Mouse (Mus musculus): ENCODE results near the gene Slc11a1. TPM values are rescaled to one million over a fixed set of nuclear protein-coding genes. Genes with fewer than 3 reads are reported as not detected.

Gene Slc11a1
- polyA plus RNA-seq, 1 experiment: 12.7 TPM

GRCm38 (mm10) chr1:74380484-74380883, 5.5 kb downstream of the Slc11a1 start:
- TF ChIP-seq CTCF (IDR thresholded peaks at IDR 0.05; ENCODE audit: extremely low read depth, insufficient read length, insufficient replicate concordance, low read depth, low read length) (no peak), POLR2A (IDR thresholded peaks at IDR 0.05; ENCODE audit: low read depth, low read length) (no peak)
- WGBS: 84% methylated on average over 5 of the region's 5 CpGs

DNA sequence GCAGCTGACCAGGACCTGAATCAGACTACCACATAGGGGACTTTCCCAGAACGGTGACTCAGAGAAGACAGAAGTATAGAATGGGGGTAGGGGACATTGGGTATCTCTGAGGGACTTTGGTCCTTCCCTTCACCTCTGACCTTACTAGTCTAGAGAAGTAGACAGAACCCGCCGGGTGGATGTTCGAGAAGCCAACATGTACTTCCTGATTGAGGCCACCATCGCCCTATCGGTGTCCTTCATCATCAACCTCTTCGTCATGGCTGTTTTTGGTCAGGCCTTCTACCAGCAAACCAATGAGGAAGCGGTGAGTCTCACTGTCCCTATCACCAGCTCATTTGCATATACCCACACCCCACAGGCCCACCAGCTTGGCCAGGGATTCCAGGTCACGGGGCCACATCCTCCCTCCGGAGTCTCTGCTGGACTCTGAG, 6.6 kb downstream of the Slc11a1 start:
- peaks cover 7% of the 10 kb centered on the region for H3K4me1 ChIP-seq (ENCODE audit: control insufficient read depth, insufficient read depth, insufficient read length, low read length)
- no peaks in the 10 kb centered on the region for H3K36me3 ChIP-seq (ENCODE audit: control insufficient read depth, insufficient read depth, low read length)
- TF ChIP-seq CTCF (IDR thresholded peaks at IDR 0.05; ENCODE audit: extremely low read depth, insufficient read length, insufficient replicate concordance, low read depth, low read length): no peak
- no peak for TF ChIP-seq POLR2A (IDR thresholded peaks at IDR 0.05; ENCODE audit: low read depth, low read length)
- no peak overlapping the region for H3K27ac ChIP-seq (ENCODE audit: insufficient read depth, low read depth, low read length)
- no peak overlapping the region for H3K4me3 ChIP-seq (ENCODE audit: low read depth, low read length)
- WGBS: 80% methylated on average over 10 of the region's 10 CpGs
- no peaks in the 10 kb centered on the region for H3K27me3 ChIP-seq (ENCODE audit: control insufficient read depth, insufficient read depth, low read length)

More at GRCm38 (mm10) chr1:74380484-74380883, 5.5 kb downstream of the Slc11a1 start:
- H3K36me3 ChIP-seq (ENCODE audit: control insufficient read depth, insufficient read depth, low read length): no peaks in the 10 kb centered on the region
- no peaks in the 10 kb centered on the region for H3K27me3 ChIP-seq (ENCODE audit: control insufficient read depth, insufficient read depth, low read length)
- H3K27ac ChIP-seq (ENCODE audit: insufficient read depth, low read depth, low read length): no peak overlapping the region
- H3K4me1 ChIP-seq (ENCODE audit: control insufficient read depth, insufficient read depth, insufficient read length, low read length): peaks cover 7% of the 10 kb centered on the region
- no peak overlapping the region for H3K4me3 ChIP-seq (ENCODE audit: low read depth, low read length)

DNA sequence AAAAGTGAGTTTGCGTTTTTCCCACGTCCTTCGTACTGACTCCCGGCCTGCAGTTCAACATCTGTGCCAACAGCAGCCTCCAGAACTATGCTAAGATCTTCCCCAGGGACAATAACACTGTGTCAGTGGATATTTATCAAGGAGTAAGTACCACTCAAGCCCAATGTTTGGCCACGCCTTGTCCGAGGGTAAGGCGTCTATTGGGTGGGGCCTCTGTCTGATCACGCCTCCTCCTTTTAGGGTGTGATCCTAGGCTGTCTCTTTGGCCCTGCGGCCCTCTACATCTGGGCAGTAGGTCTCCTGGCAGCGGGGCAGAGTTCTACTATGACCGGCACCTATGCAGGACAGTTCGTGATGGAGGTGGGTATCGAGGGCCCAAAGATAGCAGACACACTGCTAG, 8.4 kb downstream of the Slc11a1 start:
- no peaks in the 10 kb centered on the region for H3K36me3 ChIP-seq (ENCODE audit: control insufficient read depth, insufficient read depth, low read length)
- no peaks in the 10 kb centered on the region for H3K27me3 ChIP-seq (ENCODE audit: control insufficient read depth, insufficient read depth, low read length)
- peaks cover 9% of the 10 kb centered on the region for H3K4me1 ChIP-seq (ENCODE audit: control insufficient read depth, insufficient read depth, insufficient read length, low read length)
- H3K27ac ChIP-seq (ENCODE audit: insufficient read depth, low read depth, low read length): no peak overlapping the region
- WGBS: 67% methylated on average over 13 of the region's 13 CpGs
- H3K4me3 ChIP-seq (ENCODE audit: low read depth, low read length): no peak overlapping the region
- TF ChIP-seq POLR2A (IDR thresholded peaks at IDR 0.05; ENCODE audit: low read depth, low read length) (no peak), CTCF (IDR thresholded peaks at IDR 0.05; ENCODE audit: extremely low read depth, insufficient read length, insufficient replicate concordance, low read depth, low read length) (no peak)

DNA sequence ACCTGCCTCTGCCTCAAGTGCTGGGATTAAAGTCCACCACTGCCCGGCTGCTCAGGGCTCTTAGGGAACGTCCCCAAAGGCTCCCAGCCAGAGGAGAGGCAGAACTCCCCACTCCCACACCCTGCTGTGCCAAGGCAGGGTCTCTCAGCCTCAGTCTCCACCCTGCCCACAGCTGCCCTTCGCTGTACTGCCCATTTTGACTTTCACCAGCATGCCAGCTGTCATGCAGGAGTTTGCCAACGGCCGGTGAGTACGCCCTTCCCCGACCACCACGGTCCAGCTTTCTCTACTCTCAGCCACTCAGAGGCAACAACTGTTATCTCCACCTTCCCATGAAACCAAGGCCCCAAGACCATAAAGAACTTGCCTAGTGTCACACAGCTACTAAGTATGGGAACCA, 9.5 kb downstream of the Slc11a1 start:
- Histone ChIP-seq H3K36me3 (ENCODE audit: control insufficient read depth, insufficient read depth, low read length) (no peaks in the 10 kb centered on the region), H3K4me3 (ENCODE audit: low read depth, low read length) (no peak overlapping the region), H3K27ac (ENCODE audit: insufficient read depth, low read depth, low read length) (no peak overlapping the region), H3K27me3 (ENCODE audit: control insufficient read depth, insufficient read depth, low read length) (no peaks in the 10 kb centered on the region), H3K4me1 (ENCODE audit: control insufficient read depth, insufficient read depth, insufficient read length, low read length) (peaks cover 6% of the 10 kb centered on the region)
- no peak for TF ChIP-seq CTCF (IDR thresholded peaks at IDR 0.05; ENCODE audit: extremely low read depth, insufficient read length, insufficient replicate concordance, low read depth, low read length)
- no peak for TF ChIP-seq POLR2A (IDR thresholded peaks at IDR 0.05; ENCODE audit: low read depth, low read length)
- WGBS: 73% methylated on average over 8 of the region's 8 CpGs

DNA sequence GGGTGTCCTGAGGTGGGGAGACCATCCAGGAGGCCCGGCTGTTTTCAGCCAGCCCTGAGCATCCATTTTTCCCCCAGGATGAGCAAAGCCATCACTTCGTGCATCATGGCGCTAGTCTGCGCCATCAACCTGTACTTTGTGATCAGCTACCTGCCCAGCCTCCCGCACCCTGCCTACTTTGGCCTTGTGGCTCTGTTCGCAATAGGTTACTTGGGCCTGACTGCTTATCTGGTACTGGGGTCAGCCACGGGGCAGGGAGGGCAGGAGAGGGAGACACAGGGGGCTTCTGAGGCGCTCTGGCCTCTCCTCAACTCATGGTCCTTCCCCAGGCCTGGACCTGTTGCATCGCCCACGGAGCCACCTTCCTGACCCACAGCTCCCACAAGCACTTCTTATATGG, 10.1 kb downstream of the Slc11a1 start:
- H3K4me3 ChIP-seq (ENCODE audit: low read depth, low read length): no peak overlapping the region
- no peaks in the 10 kb centered on the region for H3K27me3 ChIP-seq (ENCODE audit: control insufficient read depth, insufficient read depth, low read length)
- H3K27ac ChIP-seq (ENCODE audit: insufficient read depth, low read depth, low read length): no peak overlapping the region
- no peaks in the 10 kb centered on the region for H3K36me3 ChIP-seq (ENCODE audit: control insufficient read depth, insufficient read depth, low read length)
- peaks cover 10% of the 10 kb centered on the region for H3K4me1 ChIP-seq (ENCODE audit: control insufficient read depth, insufficient read depth, insufficient read length, low read length)
- WGBS: 91% methylated on average over 10 of the region's 10 CpGs
- TF ChIP-seq CTCF (IDR thresholded peaks at IDR 0.05; ENCODE audit: extremely low read depth, insufficient read length, insufficient replicate concordance, low read depth, low read length) (no peak), POLR2A (IDR thresholded peaks at IDR 0.05; ENCODE audit: low read depth, low read length) (no peak)

DNA sequence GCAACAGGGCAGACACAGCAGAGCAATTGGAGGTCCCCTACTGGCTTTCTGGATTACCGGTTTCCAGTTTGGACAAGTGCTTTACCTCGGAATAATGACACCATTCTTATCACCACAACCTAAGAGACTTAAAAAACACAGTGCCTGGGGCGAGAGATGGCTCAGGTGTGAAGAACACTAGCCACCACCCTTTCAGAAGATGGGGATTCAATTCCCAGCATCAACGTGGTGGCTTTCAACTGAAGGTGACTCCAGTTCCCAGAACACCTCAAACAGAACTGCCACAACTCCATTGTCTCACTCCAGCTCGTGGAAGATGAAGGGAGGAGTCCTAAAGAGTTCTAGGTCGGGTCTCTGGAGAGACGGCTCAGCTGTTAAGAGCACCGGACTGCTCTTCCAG, 10.5 kb downstream of the Slc11a1 start:
- no peaks in the 10 kb centered on the region for H3K36me3 ChIP-seq (ENCODE audit: control insufficient read depth, insufficient read depth, low read length)
- H3K4me1 ChIP-seq (ENCODE audit: control insufficient read depth, insufficient read depth, insufficient read length, low read length): peaks cover 10% of the 10 kb centered on the region
- TF ChIP-seq CTCF (IDR thresholded peaks at IDR 0.05; ENCODE audit: extremely low read depth, insufficient read length, insufficient replicate concordance, low read depth, low read length) (no peak), POLR2A (IDR thresholded peaks at IDR 0.05; ENCODE audit: low read depth, low read length) (no peak)
- no peak overlapping the region for H3K4me3 ChIP-seq (ENCODE audit: low read depth, low read length)
- H3K27me3 ChIP-seq (ENCODE audit: control insufficient read depth, insufficient read depth, low read length): no peaks in the 10 kb centered on the region
- 90% methylated on average over 8 of the region's 8 CpGs for WGBS
- no peak overlapping the region for H3K27ac ChIP-seq (ENCODE audit: insufficient read depth, low read depth, low read length)

DNA sequence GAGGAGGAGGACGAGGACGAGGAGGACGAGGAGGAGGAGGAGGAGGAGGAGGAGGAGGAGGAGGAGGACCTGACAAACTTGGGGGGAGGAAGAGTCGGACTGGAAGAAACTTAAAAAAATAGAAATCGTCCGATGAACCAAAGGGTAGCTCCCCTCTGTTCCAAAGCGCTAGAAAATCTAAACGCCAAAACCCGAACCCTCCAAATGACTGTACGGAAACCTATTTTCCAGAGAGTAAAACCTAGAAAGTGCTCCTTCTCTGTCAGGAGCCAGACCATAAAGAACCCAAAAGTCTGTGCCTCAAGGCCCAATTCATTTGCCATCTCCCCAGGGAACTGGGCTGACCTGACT, 11.3 kb downstream of the Slc11a1 start:
- H3K36me3 ChIP-seq (ENCODE audit: control insufficient read depth, insufficient read depth, low read length): no peaks in the 10 kb centered on the region
- peak overlapping the region; percentile 98 for H3K4me3 ChIP-seq (ENCODE audit: low read depth, low read length)
- TF ChIP-seq CTCF (IDR thresholded peaks at IDR 0.05; ENCODE audit: extremely low read depth, insufficient read length, insufficient replicate concordance, low read depth, low read length) (no peak), POLR2A (IDR thresholded peaks at IDR 0.05; ENCODE audit: low read depth, low read length) (no peak)
- WGBS: 37% methylated on average over 7 of the region's 10 CpGs
- no peaks in the 10 kb centered on the region for H3K27me3 ChIP-seq (ENCODE audit: control insufficient read depth, insufficient read depth, low read length)
- peaks cover 8% of the 10 kb centered on the region for H3K4me1 ChIP-seq (ENCODE audit: control insufficient read depth, insufficient read depth, insufficient read length, low read length)
- H3K27ac ChIP-seq (ENCODE audit: insufficient read depth, low read depth, low read length): peak overlapping the region; percentile 91
